Mouse (Mus musculus) layer of hippocampus, postnatal 25 days (tissue): ENCODE measurements around the gene Wnt2. TPM values are rescaled to one million over a fixed set of nuclear protein-coding genes. Genes with fewer than 3 reads are reported as not detected.

ENCODE experiments used
- DNase-seq, 2 experiments: peaks; one replicate each; pipeline ENCODE4 v3.0.0; 2022; ENCODE audit warnings: mixed read lengths in 2 of 2, low spot score in 1 of 2; ENCODE audit errors: extremely low spot score in 1 of 2
- total RNA-seq, 2 experiments: library from RNA; stranded (reverse); gene quantifications; 2 replicates each; pipeline ENCODE4 v1.2.3; 2021

The Wnt2 gene
- 1 to 10 TPM; 7.1 to 8.4 TPM for total RNA-seq

DNA sequence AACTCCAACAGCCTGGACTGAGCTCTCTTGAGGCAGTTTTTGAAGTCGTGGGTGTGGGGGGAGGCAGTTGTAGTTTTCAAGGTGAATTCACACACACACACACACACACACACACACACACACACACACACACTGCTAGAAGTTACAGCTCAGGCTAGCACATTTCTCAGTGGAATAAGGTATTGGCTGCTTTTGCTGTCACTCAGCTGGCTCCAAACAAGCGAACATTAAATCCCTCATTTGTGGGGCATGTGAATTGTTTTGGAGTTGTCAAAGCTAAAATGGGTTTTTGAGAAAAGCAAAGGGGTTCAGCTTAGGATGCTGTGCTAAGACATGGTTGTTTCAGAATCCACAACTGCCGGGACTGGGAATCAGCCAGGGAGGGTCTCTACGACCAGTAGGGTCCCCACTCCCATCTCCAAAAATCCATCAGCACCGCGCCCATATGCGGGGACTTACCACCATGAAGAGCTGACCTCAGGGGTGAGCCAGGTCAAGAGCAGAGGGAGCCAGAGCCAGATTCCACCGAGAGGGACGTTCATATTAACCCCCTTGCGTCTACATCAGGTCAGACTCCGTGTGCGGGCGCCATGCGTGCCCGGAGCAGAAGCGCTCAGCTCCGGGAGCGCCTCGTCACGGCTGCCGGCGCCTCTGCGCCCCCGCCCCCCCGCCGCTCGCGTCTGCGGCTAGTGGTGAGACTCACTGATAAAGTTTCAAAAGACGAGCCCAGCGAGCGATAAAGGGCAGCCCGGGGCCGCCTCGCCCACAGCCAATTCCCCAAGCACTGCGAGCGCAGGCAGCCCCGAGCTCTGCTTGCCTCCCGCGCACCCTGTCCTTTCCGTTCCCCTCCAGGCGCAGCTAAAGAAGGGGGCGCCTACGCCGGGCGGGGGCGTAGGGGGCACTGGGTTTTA is at the start of gene Wnt2:
Gene Wnt2, minus strand, starts transcription at position 840 of the 911 bp plus-strand sequence.
- peak in 1 of 2 experiments; percentile 12 for DNase-seq

GRCm38 (mm10) chr6:18078615-18079014 is 48.2 kb upstream of the Wnt2 start:
- DNase-seq, result no peak

DNA sequence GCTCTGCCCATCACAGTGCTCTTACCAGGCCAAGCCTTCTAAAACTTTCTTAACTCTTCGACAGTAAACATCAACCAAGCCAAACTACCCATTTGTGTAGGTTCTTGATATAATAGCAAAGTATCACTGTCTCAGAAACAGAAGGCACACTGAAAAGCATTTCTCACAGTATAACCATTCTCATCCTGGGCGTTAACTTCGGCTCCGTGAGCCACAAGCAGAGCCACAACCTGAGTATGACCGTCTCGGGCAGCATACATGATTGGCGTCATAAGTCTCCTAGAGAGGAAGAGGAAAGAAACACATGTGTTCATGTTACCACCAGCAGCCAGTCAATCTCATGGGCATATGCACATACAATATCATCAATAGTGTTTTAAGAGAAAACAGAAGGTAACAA is 46.6 kb upstream of the Wnt2 start:
- no peak for DNase-seq

- DNase-seq, result no peak
These were observed 46.2 kb upstream of the Wnt2 start for GRCm38 (mm10) chr6:18076577-18076976.

GRCm38 (mm10) chr6:18057899-18058298 is 27.5 kb upstream of the Wnt2 start:
- no peak for DNase-seq

DNA sequence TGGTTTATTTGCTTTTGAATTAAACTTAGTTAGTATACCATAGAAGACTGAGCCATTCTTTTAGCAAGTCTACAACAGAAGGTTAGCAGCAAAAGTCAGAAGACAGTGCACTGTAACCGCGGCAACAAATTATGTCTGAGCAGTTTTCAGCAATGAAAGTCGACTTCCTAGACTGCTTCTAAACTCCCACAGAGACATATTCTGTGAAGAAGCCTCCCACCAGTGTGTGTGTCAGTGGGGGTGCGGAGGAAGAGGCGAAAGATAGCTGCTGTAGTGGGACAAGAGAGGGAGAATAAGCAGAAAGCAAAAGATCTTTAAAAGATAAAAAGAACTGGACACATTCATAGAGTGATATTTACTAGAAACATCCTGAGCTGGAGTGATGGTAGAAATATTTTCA is 21.3 kb upstream of the Wnt2 start:
- no peak for DNase-seq

DNA sequence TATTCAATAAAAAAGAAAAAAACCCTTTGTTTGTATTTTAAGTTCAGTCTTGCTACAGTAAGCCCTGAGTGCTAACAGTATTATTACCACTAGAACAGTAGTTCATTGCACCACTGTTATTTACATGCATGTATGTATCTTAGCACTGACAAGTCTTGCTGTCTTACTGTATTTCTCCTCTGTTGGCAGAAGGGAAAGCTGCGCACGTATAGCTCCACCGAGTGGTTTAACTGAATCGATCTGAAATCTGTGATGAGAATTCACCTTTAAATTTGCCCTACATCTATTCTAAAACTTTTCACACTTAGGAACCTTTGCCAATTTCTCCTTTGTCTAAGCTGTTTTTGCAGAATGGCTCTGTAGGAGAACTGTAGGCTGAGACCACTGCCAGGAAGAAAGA is 13.9 kb upstream of the Wnt2 start:
- no peak for DNase-seq

DNA sequence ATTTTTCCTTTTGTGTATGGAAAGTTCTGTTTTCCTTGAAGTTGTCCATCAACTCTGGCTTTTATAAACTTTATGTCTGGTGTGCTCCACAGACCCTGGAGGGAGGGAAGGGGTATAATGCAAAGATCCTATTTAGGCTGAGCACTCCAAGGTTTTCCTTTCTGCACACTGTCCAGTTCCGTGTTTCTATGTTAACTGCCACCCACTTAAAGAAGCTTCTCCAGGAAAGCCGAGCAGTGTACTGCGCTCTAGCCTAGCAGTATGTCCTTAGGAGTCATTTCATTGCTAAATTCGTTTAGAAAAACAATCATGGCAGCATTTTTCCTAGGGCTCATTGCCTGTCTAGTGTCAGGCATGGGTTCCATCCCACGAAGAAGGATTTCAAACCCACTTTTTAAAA is 12.8 kb upstream of the Wnt2 start:
- DNase-seq, result no peak

DNA sequence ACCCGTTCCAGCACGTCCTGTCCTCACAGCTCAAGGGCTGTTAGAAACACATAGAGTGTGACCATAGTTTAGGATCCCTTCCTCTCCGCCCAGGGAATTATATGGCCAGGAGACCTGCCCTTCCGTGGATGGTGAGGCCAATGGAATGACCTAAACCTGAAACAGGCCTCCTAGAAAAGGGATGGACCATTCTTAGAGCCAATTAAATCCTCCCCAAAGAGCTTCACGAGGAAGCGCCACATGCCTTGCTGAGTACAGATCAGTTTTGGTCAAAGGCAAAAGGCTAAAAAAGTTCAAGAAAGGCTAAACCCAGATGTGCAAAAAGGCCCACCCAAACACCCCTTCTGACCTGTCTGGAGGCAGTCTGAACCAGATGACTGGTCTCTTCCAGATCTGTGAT is 1.9 kb upstream of the Wnt2 start:
- DNase-seq, result no peak

GRCm38 (mm10) chr6:18031509-18032010 is 1.2 kb upstream of the Wnt2 start:
- peak in 1 of 2 experiments; percentile 26 for DNase-seq

GRCm38 (mm10) chr6:18030868-18031508 is 603 bp upstream of the Wnt2 start:
- no peak for DNase-seq

- DNase-seq, result no peak
These were observed 6.1 kb downstream of the Wnt2 start for GRCm38 (mm10) chr6:18024133-18024794.

DNA sequence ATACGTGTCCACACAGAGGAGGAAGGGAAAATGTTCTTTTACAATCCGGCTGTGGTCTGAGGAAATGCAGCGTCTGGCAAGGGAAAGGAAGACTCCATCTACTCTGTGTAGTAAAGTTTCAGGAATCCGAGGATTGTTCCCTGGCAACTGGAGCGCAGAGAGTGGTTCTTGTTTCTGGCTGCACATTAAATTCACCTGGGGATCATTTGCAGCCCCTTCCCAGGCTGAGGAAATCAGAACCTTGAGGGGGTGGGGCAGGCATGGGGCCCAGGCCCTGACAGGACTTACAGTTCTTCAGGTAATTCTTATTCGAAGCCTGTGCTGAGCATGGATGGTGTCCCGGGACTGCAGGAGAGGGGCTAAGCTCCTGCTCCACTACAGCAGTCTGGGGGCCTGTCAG is 17.0 kb downstream of the Wnt2 start:
- DNase-seq, result no peak

GRCm38 (mm10) chr6:18007356-18007755 is 23.0 kb downstream of the Wnt2 start:
- no peak for DNase-seq

- no peak for DNase-seq
These were observed 28.3 kb downstream of the Wnt2 start for GRCm38 (mm10) chr6:18002065-18002464.

DNA sequence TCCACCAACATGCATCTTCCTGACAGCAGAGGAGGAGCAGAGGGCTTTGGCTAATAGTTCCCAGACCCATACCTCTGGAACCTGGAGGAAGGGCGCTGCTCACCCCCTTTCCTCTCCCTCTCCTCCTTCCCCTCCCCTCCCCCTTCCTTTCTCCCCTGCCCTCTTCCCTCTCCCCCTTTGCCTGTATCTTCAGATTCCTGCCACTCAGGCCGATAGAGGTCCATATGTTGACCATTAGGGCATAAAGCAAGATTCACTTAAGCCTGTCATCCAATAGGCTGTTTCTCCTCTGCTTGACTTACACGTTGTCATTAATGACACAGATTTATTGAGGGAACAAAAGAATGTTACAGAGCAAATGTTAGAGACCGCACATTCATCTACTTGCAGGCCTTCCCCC is 31.9 kb downstream of the Wnt2 start:
- DNase-seq, result no peak

DNA sequence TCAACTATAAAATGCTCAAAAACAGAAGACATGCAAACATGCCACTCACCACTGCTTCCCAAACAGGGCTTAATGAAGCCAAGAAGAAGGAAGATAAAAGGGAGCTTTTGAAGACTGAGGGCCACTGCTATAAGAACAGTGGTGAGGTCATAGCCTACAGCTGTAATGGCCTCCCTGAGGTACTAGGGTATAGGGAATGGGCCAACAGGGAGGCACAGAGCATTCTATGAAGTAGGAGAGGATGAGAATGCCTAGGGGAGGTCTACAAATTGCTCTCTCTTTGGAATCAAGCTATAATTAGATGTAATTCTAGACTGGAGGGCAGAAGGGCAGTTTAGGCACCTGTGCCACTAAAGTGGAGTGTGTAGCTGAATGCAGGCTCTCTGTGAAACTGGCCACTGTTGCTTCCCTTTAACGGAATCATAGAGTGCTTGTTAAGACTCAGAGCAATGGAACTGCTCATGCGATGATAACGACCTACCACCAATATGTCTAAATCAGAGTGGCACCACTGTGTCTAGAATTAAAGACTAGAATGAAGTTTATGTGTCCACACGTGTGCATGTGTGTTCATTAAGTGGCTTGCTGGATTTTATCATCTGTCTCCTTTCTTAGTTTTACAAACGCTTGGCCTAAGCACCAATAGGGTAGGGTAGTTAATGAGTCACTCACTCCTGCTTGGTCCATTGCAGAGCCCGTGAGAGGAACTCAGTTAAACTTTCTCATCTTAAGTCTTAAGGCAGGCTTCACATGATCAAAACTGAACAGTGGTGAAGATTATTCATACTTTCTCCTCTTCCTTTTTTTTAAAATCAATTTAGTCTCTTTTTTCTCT is 35.2 kb downstream of the Wnt2 start:
- no peak for DNase-seq

DNA sequence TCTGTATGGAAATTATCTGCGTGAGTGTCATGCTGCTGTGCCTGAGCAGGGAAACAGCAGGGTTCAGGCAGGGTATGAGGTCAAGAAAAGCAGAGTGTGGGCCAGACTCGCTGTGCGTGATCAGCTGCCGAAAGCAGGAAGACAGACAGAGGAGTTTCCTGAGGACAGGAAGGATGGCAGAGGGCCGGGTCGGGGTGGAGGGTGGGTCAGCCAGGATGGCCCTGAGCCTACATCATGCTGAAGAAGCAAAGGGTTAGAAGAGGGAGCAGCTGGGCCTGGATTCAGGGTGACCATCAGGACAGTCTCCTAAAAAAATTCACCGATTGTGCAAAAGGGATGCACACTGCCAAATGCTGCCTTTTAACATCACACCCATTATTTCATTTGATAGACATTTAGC is 38.8 kb downstream of the Wnt2 start:
- DNase-seq, result no peak

- no peak for DNase-seq
These were observed 40.0 kb downstream of the Wnt2 start for GRCm38 (mm10) chr6:17990173-17991028.
